Mouse (Mus musculus) limb, embryonic 15.5 days (tissue): ENCODE measurements at regions not wholly inside any gene's neighbourhood (a gene's known extent, or its start where the extent isn't known, plus 50 kb on each side); places are given as distances from the start of the nearest gene placed in this dataset.

Experiments used
- ATAC-seq: fragments of 200-750 bp; cut with Nextera tagmentation; 2 replicates; pipeline ENCODE4 v1.8.0; 2017; ENCODE audit warnings: low read depth, moderate TSS enrichment; ENCODE audit not compliant: insufficient number of reproducible peaks, low FRiP score, low TSS enrichment
- H3K27ac ChIP-seq: fragments of 300-500 bp; sonication (generic); 2 replicates; pipeline ENCODE4 v1.5.1; 2015; ENCODE audit warnings: moderate library complexity, mild to moderate bottlenecking, inconsistent platforms
- H3K27me3 ChIP-seq: fragments of 300-500 bp; sonication (generic); 2 replicates; pipeline ENCODE4 v1.6.1; 2015; ENCODE audit warnings: inconsistent platforms
- H3K36me3 ChIP-seq: fragments of 300-500 bp; sonication (generic); 2 replicates; pipeline ENCODE4 v1.6.1; 2015; ENCODE audit warnings: inconsistent platforms
- H3K4me1 ChIP-seq: fragments of 300-500 bp; sonication (generic); 2 replicates; pipeline ENCODE4 v1.6.1; 2015; ENCODE audit warnings: inconsistent platforms
- H3K4me2 ChIP-seq: fragments of 300-500 bp; sonication (generic); 2 replicates; pipeline ENCODE4 v1.6.1; 2015; ENCODE audit warnings: mild to moderate bottlenecking, inconsistent platforms
- H3K4me3 ChIP-seq: fragments of 300-500 bp; sonication (generic); 2 replicates; pipeline ENCODE4 v1.5.1; 2015; ENCODE audit warnings: mild to moderate bottlenecking, inconsistent platforms
- H3K9ac ChIP-seq: fragments of 300-500 bp; sonication (generic); 2 replicates; pipeline ENCODE4 v1.6.1; 2015; ENCODE audit warnings: inconsistent platforms
- H3K9me3 ChIP-seq: fragments of 300-500 bp; sonication (generic); 2 replicates; pipeline ENCODE4 v1.6.1; 2016; ENCODE audit warnings: inconsistent platforms
- WGBS: fragments of 180-500 bp; shearing (Covaris S2); methylation state at CpG from one replicate; pipeline ENCODE4 v1.1.7; 2015; 5-methylcytosine and 5-hydroxymethylcytosine counted together

- Histone ChIP-seq H3K9ac (no peak overlapping the region), H3K27ac (no peak overlapping the region), H3K4me3 (no peak overlapping the region), H3K4me2 (no peak overlapping the region), H3K27me3 (no peaks in the 10 kb centered on the region), H3K36me3 (no peaks in the 10 kb centered on the region), H3K4me1 (no peaks in the 10 kb centered on the region), H3K9me3 (no peaks in the 10 kb centered on the region)
- no peak for ATAC-seq
- 17% methylated on average over 13 of the region's 13 CpGs for WGBS
These were observed 156.6 kb downstream of the Matn1 start for GRCm38 (mm10) chr4:131100796-131101156.

GRCm38 (mm10) chr4:131102163-131102562 lies 158.0 kb downstream of the Matn1 start:
- no peaks in the 10 kb centered on the region for H3K9me3 ChIP-seq
- H3K9ac ChIP-seq, result no peak overlapping the region
- no peak overlapping the region for H3K4me2 ChIP-seq
- no peak overlapping the region for H3K4me3 ChIP-seq
- no peaks in the 10 kb centered on the region for H3K36me3 ChIP-seq
- no peaks in the 10 kb centered on the region for H3K27me3 ChIP-seq
- WGBS, result 65% methylated on average over 4 of the region's 4 CpGs
- ATAC-seq, result no peak
- no peaks in the 10 kb centered on the region for H3K4me1 ChIP-seq
- no peak overlapping the region for H3K27ac ChIP-seq

GRCm38 (mm10) chr4:131107127-131107857 lies 163.1 kb downstream of the Matn1 start:
- Histone ChIP-seq H3K9me3 (no peaks in the 10 kb centered on the region), H3K27ac (no peak overlapping the region), H3K4me2 (no peak overlapping the region), H3K9ac (no peak overlapping the region), H3K36me3 (no peaks in the 10 kb centered on the region), H3K27me3 (no peaks in the 10 kb centered on the region), H3K4me1 (no peaks in the 10 kb centered on the region), H3K4me3 (no peak overlapping the region)
- ATAC-seq, result no peak
- WGBS, result 73% methylated on average over 13 of the region's 13 CpGs

GRCm38 (mm10) chr4:131112536-131112935 lies 168.4 kb downstream of the Matn1 start:
- H3K27me3 ChIP-seq, result no peaks in the 10 kb centered on the region
- H3K9ac ChIP-seq, result no peak overlapping the region
- 70% methylated on average over 6 of the region's 6 CpGs for WGBS
- no peak overlapping the region for H3K27ac ChIP-seq
- no peak overlapping the region for H3K4me2 ChIP-seq
- no peaks in the 10 kb centered on the region for H3K4me1 ChIP-seq
- no peaks in the 10 kb centered on the region for H3K36me3 ChIP-seq
- ATAC-seq, result no peak
- no peaks in the 10 kb centered on the region for H3K9me3 ChIP-seq
- H3K4me3 ChIP-seq, result no peak overlapping the region

- no peak for ATAC-seq
- H3K27ac ChIP-seq, result no peak overlapping the region
- no peaks in the 10 kb centered on the region for H3K4me1 ChIP-seq
- no peaks in the 10 kb centered on the region for H3K27me3 ChIP-seq
- H3K36me3 ChIP-seq, result no peaks in the 10 kb centered on the region
- no peak overlapping the region for H3K9ac ChIP-seq
- H3K9me3 ChIP-seq, result no peaks in the 10 kb centered on the region
- WGBS, result 33% methylated on average over 10 of the region's 10 CpGs
- no peak overlapping the region for H3K4me2 ChIP-seq
- no peak overlapping the region for H3K4me3 ChIP-seq
These were observed 169.6 kb downstream of the Matn1 start for GRCm38 (mm10) chr4:131113727-131114303.

GRCm38 (mm10) chr4:131115247-131115646 lies 171.1 kb downstream of the Matn1 start:
- ATAC-seq, result no peak
- Histone ChIP-seq H3K27me3 (no peaks in the 10 kb centered on the region), H3K27ac (no peak overlapping the region), H3K4me2 (no peak overlapping the region), H3K9me3 (no peaks in the 10 kb centered on the region), H3K9ac (no peak overlapping the region), H3K4me1 (no peaks in the 10 kb centered on the region), H3K4me3 (no peak overlapping the region), H3K36me3 (no peaks in the 10 kb centered on the region)
- 8% methylated on average over 5 of the region's 5 CpGs for WGBS

GRCm38 (mm10) chr4:131118586-131118985 lies 174.4 kb downstream of the Matn1 start:
- 56% methylated on average over 4 of the region's 4 CpGs for WGBS
- no peak overlapping the region for H3K27ac ChIP-seq
- H3K36me3 ChIP-seq, result no peaks in the 10 kb centered on the region
- H3K4me3 ChIP-seq, result no peak overlapping the region
- no peak overlapping the region for H3K9ac ChIP-seq
- no peaks in the 10 kb centered on the region for H3K9me3 ChIP-seq
- ATAC-seq, result no peak
- H3K4me2 ChIP-seq, result no peak overlapping the region
- no peaks in the 10 kb centered on the region for H3K4me1 ChIP-seq
- H3K27me3 ChIP-seq, result no peaks in the 10 kb centered on the region

GRCm38 (mm10) chr4:131119621-131120020 lies 175.4 kb downstream of the Matn1 start:
- no peaks in the 10 kb centered on the region for H3K9me3 ChIP-seq
- 70% methylated on average over 2 of the region's 2 CpGs for WGBS
- no peak for ATAC-seq

GRCm38 (mm10) chr4:131120680-131121079 lies 176.5 kb downstream of the Matn1 start:
- H3K36me3 ChIP-seq, result no peaks in the 10 kb centered on the region
- ATAC-seq, result no peak
- WGBS, result 85% methylated on average over 5 of the region's 5 CpGs

More at GRCm38 (mm10) chr4:131119621-131120020, 175.4 kb downstream of the Matn1 start:
- H3K4me1 ChIP-seq, result no peaks in the 10 kb centered on the region
- no peak overlapping the region for H3K4me2 ChIP-seq
- H3K4me3 ChIP-seq, result no peak overlapping the region
- H3K36me3 ChIP-seq, result no peaks in the 10 kb centered on the region
- no peak overlapping the region for H3K9ac ChIP-seq
- H3K27me3 ChIP-seq, result no peaks in the 10 kb centered on the region
- H3K27ac ChIP-seq, result no peak overlapping the region

GRCm38 (mm10) chr4:131125975-131126374 lies 181.8 kb downstream of the Matn1 start:
- WGBS, result 44% methylated on average over 7 of the region's 7 CpGs
- no peaks in the 10 kb centered on the region for H3K27me3 ChIP-seq

More at GRCm38 (mm10) chr4:131120680-131121079, 176.5 kb downstream of the Matn1 start:
- no peaks in the 10 kb centered on the region for H3K27me3 ChIP-seq
- H3K27ac ChIP-seq, result no peak overlapping the region
- H3K4me3 ChIP-seq, result no peak overlapping the region
- H3K9ac ChIP-seq, result no peak overlapping the region
- no peak overlapping the region for H3K4me2 ChIP-seq
- no peaks in the 10 kb centered on the region for H3K4me1 ChIP-seq
- no peaks in the 10 kb centered on the region for H3K9me3 ChIP-seq

GRCm38 (mm10) chr4:131126901-131127300 lies 182.7 kb downstream of the Matn1 start:
- WGBS, result 83% methylated on average over 6 of the region's 6 CpGs
- Histone ChIP-seq H3K4me1 (no peaks in the 10 kb centered on the region), H3K9me3 (no peaks in the 10 kb centered on the region), H3K9ac (no peak overlapping the region), H3K36me3 (no peaks in the 10 kb centered on the region), H3K4me3 (no peak overlapping the region), H3K4me2 (no peak overlapping the region), H3K27ac (no peak overlapping the region), H3K27me3 (no peaks in the 10 kb centered on the region)
- ATAC-seq, result no peak

More at GRCm38 (mm10) chr4:131125975-131126374, 181.8 kb downstream of the Matn1 start:
- no peak overlapping the region for H3K9ac ChIP-seq
- no peak overlapping the region for H3K4me2 ChIP-seq
- H3K4me3 ChIP-seq, result no peak overlapping the region
- no peaks in the 10 kb centered on the region for H3K4me1 ChIP-seq
- no peak for ATAC-seq
- H3K36me3 ChIP-seq, result no peaks in the 10 kb centered on the region
- H3K27ac ChIP-seq, result no peak overlapping the region
- H3K9me3 ChIP-seq, result no peaks in the 10 kb centered on the region

- no peaks in the 10 kb centered on the region for H3K9me3 ChIP-seq
- H3K9ac ChIP-seq, result no peak overlapping the region
- no peak overlapping the region for H3K4me2 ChIP-seq
- WGBS, result 19% methylated on average over 3 of the region's 3 CpGs
- H3K4me1 ChIP-seq, result no peaks in the 10 kb centered on the region
- H3K4me3 ChIP-seq, result no peak overlapping the region
- no peak overlapping the region for H3K27ac ChIP-seq
- H3K36me3 ChIP-seq, result no peaks in the 10 kb centered on the region
- no peak for ATAC-seq
- no peaks in the 10 kb centered on the region for H3K27me3 ChIP-seq
These were observed 184.5 kb downstream of the Matn1 start for GRCm38 (mm10) chr4:131128646-131129045.
